Mouse (Mus musculus): Measurements from ENCODE around the gene Mindy2. TPM values are rescaled to one million over a fixed set of nuclear protein-coding genes. Genes with fewer than 3 reads are reported as not detected.

Mindy2 gene
- total RNA-seq, 2 experiments from 2014 or later, result 14.8 to 15.2 TPM

DNA sequence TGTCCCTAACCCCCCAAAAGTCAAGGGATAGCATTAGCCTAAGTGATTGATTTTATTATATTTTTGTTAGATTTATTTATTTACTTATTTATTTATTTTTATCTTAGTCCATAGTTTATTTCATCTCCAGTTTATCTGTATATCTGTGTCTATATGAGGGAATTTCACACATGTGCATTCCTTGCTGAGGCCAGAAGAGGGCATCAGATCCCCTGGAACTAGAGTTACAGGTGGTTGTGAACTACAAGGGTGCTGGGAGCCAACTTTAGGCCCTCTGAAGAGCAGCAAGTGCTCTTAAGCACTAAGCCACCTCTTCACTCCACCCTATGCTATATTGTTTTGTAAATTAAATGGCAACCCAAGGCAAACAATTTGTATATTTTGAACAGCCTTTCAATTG is 11.1 kb upstream of the Mindy2 start:
- DNase-seq, result no peak

DNA sequence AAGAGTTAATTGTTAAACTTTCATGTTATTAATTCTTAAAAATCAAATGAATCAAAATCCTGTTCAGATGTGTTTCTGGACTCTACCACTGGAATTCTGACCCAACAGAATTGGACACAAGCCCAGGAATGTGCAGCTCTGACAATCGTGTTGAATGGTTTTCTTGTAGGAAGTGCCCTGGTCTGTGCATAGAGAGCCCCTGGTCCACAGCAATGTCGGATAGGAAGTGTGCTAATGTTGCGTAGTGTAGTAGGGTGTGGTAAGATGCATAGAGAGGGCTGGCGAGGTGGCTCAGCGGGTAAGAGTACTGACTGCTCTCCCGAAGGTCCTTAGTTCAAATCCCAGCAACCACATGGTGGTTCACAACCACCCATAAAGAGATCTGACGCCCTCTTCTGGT is 9.8 kb upstream of the Mindy2 start:
- no peak for DNase-seq

DNA sequence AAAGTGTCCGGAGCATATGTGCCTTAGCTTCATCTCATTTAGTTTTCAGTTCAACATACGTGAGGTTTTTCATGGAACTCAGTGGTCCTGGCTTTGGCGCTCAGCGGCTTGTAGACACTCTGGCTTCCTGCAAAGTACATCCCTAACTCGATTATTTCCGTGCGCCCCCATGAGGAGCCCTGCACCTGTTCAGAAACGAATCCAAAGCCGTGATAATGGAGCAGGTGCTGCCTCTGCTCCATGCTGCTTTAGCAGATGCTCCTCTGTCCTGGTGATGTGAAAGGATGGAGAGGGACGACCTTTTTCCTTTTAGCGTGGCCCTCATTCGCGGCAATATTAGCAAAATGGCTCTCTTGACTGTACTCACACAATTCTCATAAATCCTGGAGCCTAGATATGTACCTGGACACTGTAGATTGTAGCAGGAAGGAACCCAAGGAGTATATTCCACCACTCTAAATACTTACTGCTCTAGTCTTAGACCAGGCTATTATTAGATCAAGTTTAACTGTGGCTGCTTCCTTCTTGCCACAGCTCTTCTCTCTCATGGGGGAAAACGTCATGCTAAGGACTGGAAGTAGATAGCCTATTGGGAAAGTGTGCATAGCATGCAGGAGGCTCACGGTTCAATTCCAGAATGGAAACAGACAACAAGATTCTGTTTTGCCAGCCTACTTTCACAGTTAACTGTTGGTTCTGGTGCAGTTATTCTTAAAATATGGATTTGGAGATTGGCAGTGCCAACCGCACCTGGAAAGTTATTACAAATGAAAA is 8.6 kb upstream of the Mindy2 start:
- DNase-seq, result no peak

DNA sequence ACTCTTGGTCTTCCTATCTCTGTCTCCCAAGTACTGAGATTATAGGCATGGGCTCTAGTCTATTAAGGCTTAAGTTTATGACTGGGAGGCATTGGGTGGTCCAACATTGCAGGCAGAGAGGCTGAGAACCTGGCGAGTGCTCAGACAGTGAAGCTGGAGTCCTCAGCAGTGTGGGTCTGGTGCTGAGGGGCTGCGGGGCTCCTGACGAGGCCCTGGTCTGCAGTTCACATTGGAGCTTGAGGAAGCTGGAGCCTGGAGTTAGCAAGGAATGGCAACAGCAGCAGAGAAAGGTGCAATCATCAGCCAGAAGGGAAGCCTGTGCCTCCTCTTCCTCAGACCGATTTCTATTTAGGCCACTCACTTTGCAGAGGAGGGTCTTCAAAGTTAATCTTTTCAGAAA is 7.9 kb upstream of the Mindy2 start:
- DNase-seq, result no peak

DNA sequence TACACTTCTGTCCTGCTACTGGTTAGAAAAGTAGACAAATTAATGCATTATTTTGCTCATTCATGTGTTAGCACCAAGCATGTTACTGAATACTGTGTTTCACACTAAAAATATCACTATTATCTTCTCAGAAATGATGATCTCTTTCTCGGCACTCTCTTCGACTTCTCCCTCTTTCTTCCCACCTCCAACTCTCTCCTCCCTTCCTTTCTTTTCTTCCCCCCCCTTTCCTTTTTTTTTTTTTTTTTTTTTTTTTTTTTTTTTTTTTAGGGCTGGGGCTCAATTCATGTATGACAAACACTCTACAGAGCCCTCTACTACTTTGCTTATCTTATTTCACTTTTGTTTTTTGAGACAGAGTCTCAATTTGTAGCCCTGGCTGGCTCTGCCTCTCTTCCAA is 1.3 kb upstream of the Mindy2 start:
- no peak for DNase-seq

DNA sequence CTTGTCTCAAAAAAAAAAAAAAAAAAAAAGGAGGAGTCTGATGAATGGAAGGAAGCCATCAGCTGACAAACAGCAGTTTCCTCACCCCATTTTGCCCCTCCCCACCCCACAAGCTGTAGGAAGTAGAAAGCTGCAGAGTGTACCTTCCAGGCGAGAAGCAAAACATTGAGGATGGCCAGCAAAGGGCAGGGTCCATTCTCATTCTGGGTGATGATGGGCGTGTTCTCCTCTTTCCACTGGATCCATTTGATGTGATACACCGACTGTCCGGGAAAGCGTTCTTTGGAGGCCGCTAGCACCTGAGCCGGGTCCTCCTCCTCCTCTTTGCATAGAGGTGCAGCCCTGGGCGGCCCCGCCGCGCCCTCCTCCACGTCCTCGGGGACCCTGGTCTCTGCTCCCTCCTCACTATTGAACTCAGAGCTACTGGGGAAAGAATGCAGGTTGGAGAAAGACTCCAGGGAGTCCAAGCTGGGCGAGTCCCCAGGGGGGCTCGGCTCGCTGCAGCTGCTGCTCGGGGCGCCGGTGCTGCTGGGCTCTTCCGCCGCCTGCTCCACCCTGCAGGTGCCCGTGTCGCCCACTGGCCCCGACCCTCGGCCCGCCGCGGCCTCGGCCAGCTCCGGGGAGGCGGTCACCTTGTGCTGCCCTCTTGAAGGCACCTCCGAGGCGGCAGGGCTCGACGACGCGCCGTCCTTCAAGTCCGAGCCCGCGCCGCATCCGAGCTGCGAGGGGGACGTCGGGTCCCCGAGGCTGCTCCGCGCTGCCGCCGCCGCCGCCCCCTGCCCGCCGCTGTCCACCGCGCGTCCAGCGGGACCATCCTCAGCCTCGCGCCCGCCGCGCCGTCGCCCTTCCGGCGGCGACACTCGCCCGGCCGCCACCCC is 605 bp downstream of the Mindy2 start, which contains the start of gene Gm10642:
Gm10642 (plus strand) TSS at position 122 of the 878 bp plus-strand sequence.
- DNase-seq, result peak; percentile 54

DNA sequence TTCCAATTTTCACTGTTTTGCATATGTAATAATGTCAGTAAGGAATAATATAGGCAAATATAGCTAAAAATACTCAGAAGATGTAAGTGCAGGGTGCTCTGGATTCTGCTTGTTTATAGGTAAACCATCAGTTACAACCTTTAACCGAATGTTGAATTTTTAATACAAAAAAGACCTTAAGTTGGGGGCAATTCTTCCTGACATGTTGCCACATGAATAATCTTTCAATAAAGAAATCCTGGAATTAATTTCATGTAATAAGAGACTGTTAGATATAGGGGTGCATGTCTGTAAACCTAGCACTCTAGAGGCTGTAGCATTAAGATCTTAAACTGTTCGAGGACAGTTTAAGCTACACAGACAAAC is 1.2 kb downstream of the Mindy2 start:
- DNase-seq, result no peak

DNA sequence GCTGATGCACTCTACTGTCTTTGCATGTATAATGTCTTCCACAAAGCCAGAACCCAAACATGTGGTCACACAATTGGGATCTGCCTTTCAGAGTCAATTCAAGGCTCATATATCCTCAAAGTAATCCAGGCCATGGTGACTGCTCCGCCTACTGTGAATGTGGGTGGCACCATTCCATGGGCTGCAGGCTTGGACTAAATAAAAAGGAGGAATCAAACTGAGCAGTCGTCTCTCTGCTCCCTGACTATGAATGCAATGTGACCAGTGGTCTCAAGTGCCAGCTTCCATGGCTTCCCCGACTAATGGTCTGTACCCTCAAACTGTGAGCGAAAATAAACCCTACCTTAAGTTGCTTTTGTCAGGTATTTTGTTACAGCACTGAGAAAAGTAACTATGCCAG is 2.5 kb downstream of the Mindy2 start:
- DNase-seq, result no peak

DNA sequence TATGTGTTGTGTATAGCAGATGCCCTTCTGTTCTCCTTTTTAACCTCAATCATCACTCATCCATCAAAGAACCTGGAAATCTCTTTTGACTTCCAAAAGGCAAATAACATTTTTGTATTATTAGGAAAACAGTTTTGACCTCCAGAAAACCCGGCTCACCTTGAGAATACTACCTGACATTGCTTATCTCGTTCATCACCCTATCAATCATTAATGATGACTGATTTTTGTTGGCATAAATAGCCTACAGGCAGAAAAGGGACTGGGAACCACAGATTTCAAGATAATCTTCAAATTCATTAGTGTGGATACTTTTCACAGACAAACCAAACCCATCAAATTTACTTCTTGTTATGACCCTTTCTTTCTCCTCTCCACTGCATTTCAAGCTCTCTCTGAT is 3.1 kb downstream of the Mindy2 start:
- DNase-seq, result no peak

DNA sequence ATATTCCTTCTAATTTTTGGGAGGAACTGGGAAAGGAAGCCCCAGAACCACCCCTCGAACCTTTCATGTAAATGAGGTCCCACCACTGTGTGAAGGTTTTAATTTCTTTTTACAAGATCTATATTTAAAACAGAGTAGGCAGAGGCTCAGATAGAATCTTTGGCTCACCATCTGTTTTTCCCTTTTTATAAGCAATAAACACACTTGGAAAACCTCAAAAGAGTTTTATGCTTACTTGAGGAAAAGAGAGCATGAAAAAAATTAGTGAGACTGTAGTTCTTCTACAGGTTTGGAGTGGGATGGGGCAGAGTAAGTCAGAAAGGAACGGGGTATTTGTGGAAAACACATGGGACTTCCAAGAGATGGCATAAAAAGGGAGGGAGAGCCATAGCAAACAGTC is 4.8 kb downstream of the Mindy2 start:
- no peak for DNase-seq

DNA sequence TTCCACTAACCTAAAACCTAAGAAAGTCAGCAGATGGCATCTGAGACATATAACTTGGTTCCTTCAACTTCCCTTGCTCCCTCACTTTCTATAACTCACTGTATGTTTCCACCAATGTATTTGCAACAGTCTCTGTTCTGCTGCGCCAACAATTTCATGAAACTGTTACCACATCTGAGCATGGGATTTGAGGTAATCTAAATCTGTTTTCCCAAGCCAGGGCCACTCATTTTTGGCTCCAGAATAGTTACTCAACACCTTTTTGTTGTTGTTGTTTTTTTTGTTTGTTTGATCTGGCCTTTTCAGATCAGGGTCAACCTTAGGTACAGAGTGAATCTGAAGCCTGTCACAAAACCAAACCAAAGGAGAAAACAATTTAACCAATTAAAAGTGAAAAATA is 6.0 kb downstream of the Mindy2 start:
- no peak for DNase-seq

DNA sequence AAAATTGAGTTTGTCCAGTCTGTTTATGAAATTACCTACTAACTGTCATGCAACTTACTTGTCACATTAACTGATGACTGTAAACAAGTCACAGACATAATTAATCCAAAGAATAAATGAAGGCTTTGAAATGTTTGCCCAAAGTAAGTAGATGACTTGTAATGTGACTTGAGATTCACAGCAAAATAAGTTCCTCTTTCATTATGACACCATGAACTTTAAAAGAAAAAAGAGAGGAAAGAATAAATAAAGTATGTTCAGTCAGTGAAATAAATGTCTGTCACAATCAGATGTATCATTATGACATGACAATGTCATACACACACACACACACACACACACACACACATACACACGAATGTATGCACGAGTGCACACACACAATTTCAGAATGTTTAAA is 6.7 kb downstream of the Mindy2 start:
- no peak for DNase-seq

DNA sequence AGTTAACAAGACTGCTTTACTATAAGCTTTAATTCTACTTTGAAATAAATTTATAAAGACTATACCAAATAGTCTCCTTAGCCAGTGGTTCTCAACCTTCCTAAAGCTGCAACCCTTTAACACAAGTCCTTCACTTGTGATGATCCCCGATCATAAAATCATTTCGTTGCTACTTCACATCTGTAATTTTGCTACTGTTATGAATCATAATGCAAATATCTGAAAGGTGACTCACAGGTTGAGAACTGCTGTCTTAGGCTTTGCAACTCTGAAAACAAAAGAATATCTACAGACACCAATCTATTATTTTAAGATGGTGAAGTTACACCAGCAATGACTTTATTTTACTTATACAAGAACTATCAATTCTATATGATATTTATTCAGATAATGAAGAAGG is 20.2 kb downstream of the Mindy2 start:
- no peak for DNase-seq

DNA sequence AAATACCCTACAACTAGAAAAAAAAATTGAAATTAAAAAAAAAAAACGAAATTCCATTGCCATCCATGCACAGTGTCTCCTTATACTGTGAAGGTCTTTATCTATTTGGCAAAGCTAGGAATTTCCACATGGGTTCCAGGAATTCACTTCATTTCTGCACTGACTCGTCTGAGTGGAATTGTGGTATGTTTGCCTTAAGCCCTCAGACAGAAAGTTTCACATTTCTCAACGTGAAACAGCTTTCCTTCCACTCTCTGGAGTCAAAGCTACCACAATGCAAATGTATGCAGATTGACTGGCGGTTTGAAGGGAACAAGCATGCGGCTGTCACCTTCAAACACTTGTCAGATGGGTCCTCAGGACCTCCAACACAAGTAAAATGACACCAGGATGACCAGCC is 25.3 kb downstream of the Mindy2 start:
- no peak for DNase-seq

DNA sequence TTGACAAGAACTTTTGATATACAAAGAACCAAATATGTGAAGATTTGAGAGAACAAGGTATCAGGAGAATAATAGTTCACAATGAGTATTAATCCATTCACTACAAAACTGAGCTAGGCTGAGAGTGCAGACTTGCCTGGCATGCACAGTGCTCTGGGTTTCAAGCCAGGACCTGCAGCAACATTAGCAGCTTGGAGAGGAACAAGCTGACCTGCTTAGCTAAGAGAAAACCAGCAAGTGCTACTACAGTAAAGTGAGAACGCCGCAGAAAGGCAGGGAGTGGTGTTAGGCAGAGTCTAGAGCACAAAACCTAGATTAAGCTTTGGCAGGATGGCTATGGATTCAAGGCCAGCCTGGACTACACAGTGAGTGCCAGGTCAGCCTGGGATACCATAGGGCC is 27.3 kb downstream of the Mindy2 start:
- DNase-seq, result peak; percentile 41

DNA sequence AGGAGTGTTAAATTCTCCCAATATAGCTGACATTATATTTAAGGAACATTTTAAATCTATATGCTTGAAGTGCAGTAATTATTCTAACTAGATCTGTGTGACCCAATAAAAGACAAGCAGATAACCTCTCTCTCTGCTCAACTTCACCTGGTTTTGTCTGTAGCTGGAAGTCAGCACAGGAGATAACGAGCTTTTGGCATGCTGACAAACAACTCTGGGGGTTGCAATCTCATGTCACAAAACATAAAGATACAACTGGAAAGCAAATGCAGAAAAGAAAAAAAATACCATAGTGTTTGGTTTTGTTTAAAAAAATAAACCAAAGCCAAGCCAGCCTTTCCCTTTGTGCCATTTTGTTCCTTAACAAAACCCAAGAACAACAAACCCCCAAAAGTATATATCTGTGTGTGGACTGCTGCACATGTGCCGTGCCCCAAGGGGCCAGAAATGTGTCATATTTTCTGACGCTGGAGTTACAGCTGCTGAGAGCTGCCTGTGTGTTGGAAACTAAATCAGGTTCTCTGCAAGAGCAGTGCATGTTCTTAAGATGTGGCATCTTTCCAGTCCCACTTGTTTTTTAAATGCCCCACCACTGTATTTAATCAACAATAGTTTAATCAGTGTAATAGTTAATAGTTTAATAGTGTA is 45.8 kb downstream of the Mindy2 start:
- no peak for DNase-seq

DNA sequence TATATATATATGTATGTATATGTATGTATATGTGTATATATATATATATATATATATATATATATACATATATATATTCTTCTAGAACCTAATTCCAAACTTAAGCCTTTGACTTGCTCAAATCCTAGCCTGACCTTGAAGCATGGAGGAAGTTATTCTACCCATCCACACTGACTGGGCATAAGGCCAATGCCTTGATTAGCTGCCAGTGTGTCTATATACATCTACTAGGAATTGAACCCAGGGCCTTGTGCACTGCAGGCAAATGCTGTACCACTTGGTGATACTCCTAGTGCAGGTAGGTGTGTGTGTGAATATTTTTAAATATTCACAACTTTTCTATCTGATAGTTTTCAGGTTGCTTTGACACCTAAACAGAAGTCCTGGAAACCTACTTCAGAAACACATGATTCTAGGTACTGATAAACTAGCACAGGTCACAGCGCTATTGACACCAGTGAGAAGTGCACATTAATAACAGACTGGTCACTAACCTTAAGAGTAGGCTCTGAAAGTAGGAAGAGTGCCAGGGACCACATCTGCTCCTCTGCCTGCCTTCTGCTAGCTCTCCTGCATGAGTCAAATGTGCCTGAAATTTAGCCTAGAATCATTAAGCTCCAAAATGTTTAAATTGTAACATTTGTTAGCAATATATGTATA is 54.7 kb downstream of the Mindy2 start:
- DNase-seq, result no peak

DNA sequence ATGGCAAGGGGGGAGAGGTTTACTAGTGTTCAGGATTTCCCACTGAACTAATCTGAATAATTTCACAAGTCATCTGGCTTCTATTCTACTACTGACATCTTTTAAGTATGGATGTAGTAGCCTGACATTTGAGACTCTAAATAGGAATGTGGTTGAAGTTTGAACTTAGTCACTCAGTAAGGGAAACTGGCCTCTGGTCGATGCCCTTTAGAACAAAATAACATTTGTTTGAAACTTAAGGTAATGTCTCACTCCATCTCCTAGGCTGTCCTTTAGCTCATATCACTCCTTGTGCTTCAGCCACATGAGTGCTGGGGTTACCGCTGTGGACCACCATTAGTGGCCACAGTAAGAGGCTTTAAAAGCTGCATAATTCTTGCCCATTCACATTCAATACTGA is 58.7 kb downstream of the Mindy2 start:
- no peak for DNase-seq

DNA sequence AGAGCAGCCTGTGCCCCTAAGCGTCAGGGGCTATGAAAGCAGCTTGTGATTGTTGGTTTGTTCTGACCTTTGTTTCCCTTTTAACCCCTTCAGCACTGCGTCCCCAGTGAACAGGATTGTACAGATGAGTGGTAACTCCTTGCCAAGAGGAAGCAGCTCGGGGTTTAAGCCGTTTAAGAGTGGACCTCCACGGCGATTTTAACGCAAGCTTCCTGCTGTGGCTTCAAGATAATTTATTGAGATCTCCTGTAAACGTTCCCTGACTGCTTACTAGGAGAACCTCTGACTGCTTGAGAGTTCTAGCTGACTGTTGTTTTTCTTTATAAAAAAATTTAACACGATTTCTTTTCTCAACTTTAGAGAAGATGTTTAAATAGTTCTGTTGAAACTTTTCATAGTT is 65.5 kb downstream of the Mindy2 start:
- DNase-seq, result no peak

DNA sequence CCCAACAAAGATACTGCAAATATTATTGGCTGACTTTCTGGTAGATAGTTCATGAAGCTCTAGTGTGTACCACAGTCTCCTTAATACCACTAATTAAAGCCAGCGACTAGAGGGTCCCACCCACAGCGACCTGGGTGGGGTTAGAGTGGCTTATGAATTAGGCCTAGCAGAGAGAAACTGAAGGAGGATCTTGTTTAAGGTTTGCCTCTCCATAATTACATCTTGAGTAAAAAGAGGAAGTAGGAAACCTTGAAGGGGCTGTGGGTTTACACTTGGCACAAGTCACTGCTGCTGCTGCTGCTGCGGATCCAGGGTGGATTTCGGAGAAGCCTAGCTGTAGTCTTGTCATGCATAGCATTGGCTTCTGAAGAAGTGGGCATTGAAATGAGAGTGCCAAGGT is 66.2 kb downstream of the Mindy2 start:
- no peak for DNase-seq

DNA sequence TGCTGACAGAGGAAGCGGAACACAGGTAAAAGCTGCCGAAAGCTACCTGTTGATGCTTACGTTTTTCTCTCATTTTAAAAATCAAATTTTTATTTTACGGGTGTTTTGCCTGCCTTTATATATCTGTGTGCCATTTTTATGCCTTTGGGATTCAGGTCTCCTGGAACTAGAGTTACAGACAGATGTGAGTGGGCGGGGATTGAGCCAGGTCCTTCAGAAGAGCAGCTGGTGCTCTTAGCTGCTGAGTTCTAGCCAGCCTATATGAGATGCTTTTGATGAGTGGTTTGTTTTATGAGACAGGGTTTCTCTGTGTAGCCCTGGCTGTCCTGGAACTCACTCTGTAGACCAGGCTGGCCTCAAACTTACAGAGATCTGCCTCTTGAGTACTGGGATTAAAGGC is 69.8 kb downstream of the Mindy2 start:
- no peak for DNase-seq

DNA sequence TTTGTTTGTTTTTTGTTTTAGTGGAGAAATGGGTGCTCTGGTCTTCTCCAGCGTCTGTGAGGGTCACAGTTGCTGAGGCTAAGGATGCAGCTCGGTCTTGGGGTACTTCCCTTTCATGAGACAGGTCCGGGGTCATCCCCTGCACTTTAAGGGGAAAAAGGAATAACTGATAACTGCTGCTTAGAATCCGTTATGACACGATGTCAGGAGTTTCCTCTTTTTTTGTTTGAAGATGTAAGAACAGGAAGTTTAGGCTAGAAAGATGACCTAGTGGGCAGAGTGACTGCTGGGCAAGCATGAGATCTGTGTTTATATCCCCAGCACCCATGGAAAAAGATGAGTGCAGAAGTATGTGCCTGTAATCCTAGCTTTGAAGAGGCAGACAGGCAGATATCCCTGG is 71.8 kb downstream of the Mindy2 start:
- DNase-seq, result no peak

DNA sequence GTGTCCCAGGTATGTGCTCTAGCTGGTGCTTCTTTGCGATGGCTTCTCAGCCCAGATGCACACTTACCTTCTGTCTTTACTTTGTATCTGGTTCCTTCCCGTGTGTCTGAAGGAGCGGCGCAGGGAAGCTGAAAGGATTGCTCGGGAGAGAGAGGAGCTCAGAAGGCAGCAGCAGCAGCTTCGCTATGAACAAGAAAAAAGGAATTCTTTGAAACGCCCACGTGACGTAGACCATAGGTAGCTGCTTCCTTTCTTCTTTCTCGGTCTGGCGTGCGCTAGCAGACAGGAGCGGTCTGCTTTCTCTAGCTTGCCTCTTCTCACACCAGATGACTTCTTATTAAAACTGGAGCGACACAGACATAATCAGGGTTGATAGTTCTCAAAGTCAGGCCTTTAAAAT is 72.3 kb downstream of the Mindy2 start:
- DNase-seq, result no peak

All from gastrocnemius, postnatal 25 days (tissue).